Mouse (Mus musculus) gastrocnemius, adult 8-10 months (tissue): ENCODE measurements around the gene Prkcz. TPM values are rescaled to one million over a fixed set of nuclear protein-coding genes. Genes with fewer than 3 reads are reported as not detected.
"Not testable (repeated sequence)": the region's sequence is repeated elsewhere in the genome, so short reads cannot be mapped to it uniquely, and the experiment has no call there.

Source experiments
- DNase-seq, 2 experiments: peaks; one replicate each; pipeline ENCODE4 v3.0.0; 2022; ENCODE audit warnings: low spot score in 2 of 2
- total RNA-seq, 4 experiments: library from RNA; stranded (reverse); gene quantifications; 2 replicates each; pipeline ENCODE4 v1.2.4; 2022

Gene Prkcz
- total RNA-seq, 4 experiments from 2014 or later = 1.8 to 2.9 (median 2.4) TPM

GRCm38 (mm10) chr4:155248054-155248453 is 113.1 kb downstream of the Prkcz start:
- DNase-seq = not testable (repeated sequence)

GRCm38 (mm10) chr4:155246691-155247105 is 114.5 kb downstream of the Prkcz start:
- DNase-seq = peak in 1 of 2 experiments; percentile 63

GRCm38 (mm10) chr4:155245770-155246492 is 115.2 kb downstream of the Prkcz start:
- no peak for DNase-seq

- DNase-seq = no peak
Measured at GRCm38 (mm10) chr4:155243233-155243632, 117.9 kb downstream of the Prkcz start.

- DNase-seq = no peak
Measured at GRCm38 (mm10) chr4:155242292-155242691, 118.9 kb downstream of the Prkcz start.

GRCm38 (mm10) chr4:155241789-155242188 is 119.4 kb downstream of the Prkcz start:
- DNase-seq = no peak

- DNase-seq = no peak
Measured at GRCm38 (mm10) chr4:155239494-155239893, 121.7 kb downstream of the Prkcz start.

GRCm38 (mm10) chr4:155238276-155238675 is 122.9 kb downstream of the Prkcz start:
- peak in 1 of 2 experiments; percentile 51 for DNase-seq

GRCm38 (mm10) chr4:155236737-155237385 is 124.3 kb downstream of the Prkcz start:
- no peak for DNase-seq

- peak; percentile 82 to 90 for DNase-seq
Measured at GRCm38 (mm10) chr4:155235311-155236119, 125.6 kb downstream of the Prkcz start.

GRCm38 (mm10) chr4:155234371-155235310 is 126.5 kb downstream of the Prkcz start:
- DNase-seq = no peak

- peak; percentile 77 to 85 for DNase-seq
Measured at GRCm38 (mm10) chr4:155233878-155234277, 127.3 kb downstream of the Prkcz start.

GRCm38 (mm10) chr4:155228461-155228860 is 132.7 kb downstream of the Prkcz start:
- DNase-seq = no peak

GRCm38 (mm10) chr4:155227986-155228385 is 133.2 kb downstream of the Prkcz start:
- DNase-seq = no peak

GRCm38 (mm10) chr4:155225918-155226317 is 135.2 kb downstream of the Prkcz start:
- DNase-seq = no peak

GRCm38 (mm10) chr4:155223594-155224528 is 137.3 kb downstream of the Prkcz start:
- no peak for DNase-seq

GRCm38 (mm10) chr4:155222841-155223593 is 138.1 kb downstream of the Prkcz start:
- peak; percentile 99 for DNase-seq

GRCm38 (mm10) chr4:155222552-155222840 is 138.7 kb downstream of the Prkcz start, which contains the start of gene Ski:
Gene Ski (minus strand): TSS chr4:155222592.
- DNase-seq = no peak
